Mouse (Mus musculus) neural tube, embryonic 11.5 days (tissue): ENCODE measurements around the gene Cda. TPM values are rescaled to one million over a fixed set of nuclear protein-coding genes. Genes with fewer than 3 reads are reported as not detected.
"Not testable (repeated sequence)": the region's sequence is repeated elsewhere in the genome, so short reads cannot be mapped to it uniquely, and the experiment has no call there.

Experiments
- ATAC-seq: fragments of 200-750 bp; cut with Nextera tagmentation; 2 replicates; pipeline ENCODE4 v1.8.0; 2017; ENCODE audit warnings: moderate number of reproducible peaks, mild to moderate bottlenecking, moderate TSS enrichment, moderate library complexity; ENCODE audit not compliant: insufficient read depth, low FRiP score, low TSS enrichment
- DNase-seq: peaks from one replicate; pipeline ENCODE4 v3.0.0-alpha.2; 2015; ENCODE audit warnings: low spot score
- H3K27ac ChIP-seq: fragments of 300-500 bp; sonication (generic); 2 replicates; pipeline ENCODE4 v1.5.1; 2014; ENCODE audit warnings: low read depth, mild to moderate bottlenecking, low read length
- H3K27me3 ChIP-seq: fragments of 300-500 bp; sonication (generic); 2 replicates; pipeline ENCODE4 v1.6.1; 2014; ENCODE audit warnings: mild to moderate bottlenecking, low read length, mixed read lengths; ENCODE audit not compliant: control insufficient read depth, insufficient read depth
- H3K36me3 ChIP-seq: fragments of 300-500 bp; sonication (generic); 2 replicates; pipeline ENCODE4 v1.6.1; 2014; ENCODE audit warnings: mild to moderate bottlenecking, low read length, moderate library complexity, mixed read lengths; ENCODE audit not compliant: control insufficient read depth, insufficient read depth
- H3K4me1 ChIP-seq: fragments of 300-500 bp; sonication (generic); 2 replicates; pipeline ENCODE4 v1.6.1; 2014; ENCODE audit warnings: low read length, mixed read lengths; ENCODE audit not compliant: control insufficient read depth, insufficient read depth
- H3K4me2 ChIP-seq: fragments of 300-500 bp; sonication (generic); 2 replicates; pipeline ENCODE4 v1.6.1; 2014; ENCODE audit warnings: low read depth, mild to moderate bottlenecking, moderate library complexity
- H3K4me3 ChIP-seq: fragments of 300-500 bp; sonication (generic); 2 replicates; pipeline ENCODE4 v1.5.1; 2014; ENCODE audit warnings: low read depth, low read length
- H3K9ac ChIP-seq: fragments of 300-500 bp; sonication (generic); 2 replicates; pipeline ENCODE4 v1.6.1; 2014; ENCODE audit warnings: mild to moderate bottlenecking, low read length
- H3K9me3 ChIP-seq: fragments of 300-500 bp; sonication (generic); 2 replicates; pipeline ENCODE4 v1.6.1; 2016; ENCODE audit warnings: low read length; ENCODE audit not compliant: control insufficient read depth
- WGBS: fragments of 180-500 bp; shearing (Covaris S2); extraction: QIAGEN DNeasy Blood & Tissue Kit; methylation state at CpG from one replicate; pipeline ENCODE4 v1.1.7; 2014; 5-methylcytosine and 5-hydroxymethylcytosine counted together
- polyA plus RNA-seq: library from polyadenylated mRNA; unstranded; fragments of >200 nt; fragmentation: Nextera tagmentation; extraction: Ambion mirVana; gene quantifications from 2 replicates; pipeline ENCODE4 v1.2.1, GENCODE M21; 2014

Cda gene
- polyA plus RNA-seq, 1 experiment from 2014 or later, result 3.5 TPM

DNA sequence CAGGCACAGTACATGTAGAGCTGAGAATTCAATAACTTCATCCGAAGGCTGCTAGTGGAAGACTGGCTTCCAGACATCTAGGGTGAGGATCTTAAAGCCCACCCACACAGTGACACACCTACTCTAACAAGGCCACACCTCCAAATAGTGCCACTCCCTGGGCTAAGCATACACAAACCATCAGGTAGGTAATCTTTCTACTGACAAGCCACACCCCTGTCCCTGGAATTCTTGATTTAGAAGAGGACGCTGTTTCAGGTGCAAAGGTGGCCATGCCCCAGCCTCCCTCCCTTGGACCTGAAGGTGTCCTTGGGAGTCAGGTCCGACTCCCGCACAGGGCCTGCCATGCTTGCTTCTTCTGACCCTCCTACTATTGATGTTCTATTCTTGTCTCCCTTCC, 34.7 kb downstream of the Cda start:
- H3K27ac ChIP-seq, result no peak overlapping the region

DNA sequence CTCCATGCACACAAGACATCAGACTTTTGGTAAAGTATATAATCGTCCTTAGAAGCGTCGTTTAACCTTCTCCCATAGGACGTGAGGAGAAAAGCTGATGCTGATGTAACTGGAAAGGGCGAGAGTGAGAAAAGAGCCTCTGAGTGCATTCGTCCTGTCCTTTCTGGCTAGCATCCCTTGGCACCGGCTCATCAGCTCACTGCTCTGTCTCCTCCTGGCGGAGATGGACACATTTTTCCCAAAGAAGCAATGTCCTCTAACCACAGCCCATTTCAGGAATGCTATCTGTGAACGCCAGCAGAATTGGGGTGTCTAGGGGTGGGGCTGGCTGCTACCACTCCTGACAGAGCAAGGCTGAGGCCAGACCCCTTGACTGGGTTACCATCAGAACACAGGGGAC, 36.1 kb downstream of the Cda start:
- H3K4me2 ChIP-seq, result no peak overlapping the region
- no peak overlapping the region for H3K27ac ChIP-seq
- H3K9me3 ChIP-seq, result no peaks in the 10 kb centered on the region
- no peaks in the 10 kb centered on the region for H3K36me3 ChIP-seq
- no peak overlapping the region for H3K9ac ChIP-seq
- DNase-seq (no peak), ATAC-seq (no peak)
- H3K27me3 ChIP-seq, result no peaks in the 10 kb centered on the region
- 77% methylated on average over 9 of the region's 9 CpGs for WGBS
- H3K4me3 ChIP-seq, result no peak overlapping the region
- H3K4me1 ChIP-seq, result no peaks in the 10 kb centered on the region

More for the DNA sequence above, 34.7 kb downstream of the Cda start:
- ATAC-seq, result no peak
- Histone ChIP-seq H3K9ac (no peak overlapping the region), H3K4me2 (no peak overlapping the region), H3K9me3 (no peaks in the 10 kb centered on the region), H3K4me1 (no peaks in the 10 kb centered on the region), H3K4me3 (no peak overlapping the region), H3K36me3 (no peaks in the 10 kb centered on the region), H3K27me3 (no peaks in the 10 kb centered on the region)
- 92% methylated on average over 4 of the region's 4 CpGs for WGBS
- DNase-seq, result no peak

DNA sequence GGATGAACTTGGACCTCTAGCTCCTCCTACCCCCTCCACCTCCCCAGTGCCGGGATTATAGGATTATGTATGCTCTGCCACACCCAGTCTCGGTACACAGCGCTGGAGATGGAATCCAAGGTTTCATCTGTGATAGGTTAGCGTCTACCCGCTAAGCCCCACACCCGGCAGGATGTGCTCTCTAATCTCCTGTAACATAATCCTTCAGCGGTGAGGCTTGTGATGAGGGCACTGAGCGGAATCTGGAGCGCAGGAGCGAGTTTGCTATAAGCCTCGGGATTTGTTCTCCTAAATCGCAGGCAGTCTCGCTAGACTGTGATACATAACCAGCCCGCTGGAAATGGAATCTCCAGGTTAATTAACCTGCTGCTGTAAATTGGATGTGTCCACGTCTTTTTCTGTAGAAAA, 37.5 kb downstream of the Cda start:
- H3K9me3 ChIP-seq, result no peaks in the 10 kb centered on the region

DNA sequence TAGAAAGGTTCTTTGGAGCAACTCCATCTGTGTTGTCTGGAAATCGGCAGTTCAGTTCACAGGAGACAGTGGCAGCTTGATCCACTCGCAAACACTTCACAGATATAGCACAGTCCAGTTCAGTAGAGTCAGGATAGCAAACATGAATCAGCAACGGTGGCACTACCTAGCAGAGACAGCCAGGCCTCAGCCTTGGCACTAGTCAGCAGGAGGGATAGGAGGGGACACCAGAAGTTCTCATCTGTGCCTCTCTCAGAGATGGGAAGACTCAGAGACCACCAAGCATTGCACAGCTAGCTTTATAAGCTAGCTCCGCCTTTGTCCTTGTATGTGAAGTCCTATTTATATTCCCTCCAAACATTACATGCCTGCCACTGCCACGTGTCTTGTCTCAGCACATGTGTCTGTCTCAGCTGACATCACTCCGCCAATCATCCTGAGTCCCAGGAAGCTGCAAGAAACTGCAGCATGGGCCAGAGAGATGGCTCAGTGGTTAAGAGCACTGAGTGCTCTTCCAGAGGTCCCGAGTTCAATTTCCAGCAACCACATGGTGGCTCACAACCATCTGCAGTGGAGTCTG, 39.8 kb downstream of the Cda start:
- Histone ChIP-seq H3K36me3 (no peaks in the 10 kb centered on the region), H3K4me3 (peak overlapping the region; percentile 15; the same call in 1 of the 2 replicates), H3K27me3 (no peaks in the 10 kb centered on the region), H3K4me2 (peak overlapping the region; percentile 36), H3K9ac (peak overlapping the region; percentile 24; the same call in 1 of the 2 replicates), H3K27ac (no peak overlapping the region), H3K4me1 (no peaks in the 10 kb centered on the region), H3K9me3 (no peaks in the 10 kb centered on the region)
- WGBS, result 75% methylated on average over 7 of the region's 7 CpGs
- ATAC-seq (no peak), DNase-seq (no peak)

More for the DNA sequence above, 37.5 kb downstream of the Cda start:
- DNase-seq (no peak), ATAC-seq (no peak)
- H3K27ac ChIP-seq, result no peak overlapping the region
- WGBS, result 40% methylated on average over 15 of the region's 15 CpGs
- H3K4me3 ChIP-seq, result no peak overlapping the region
- H3K9ac ChIP-seq, result no peak overlapping the region
- no peaks in the 10 kb centered on the region for H3K36me3 ChIP-seq
- H3K27me3 ChIP-seq, result no peaks in the 10 kb centered on the region
- H3K4me2 ChIP-seq, result no peak overlapping the region
- H3K4me1 ChIP-seq, result no peaks in the 10 kb centered on the region

DNA sequence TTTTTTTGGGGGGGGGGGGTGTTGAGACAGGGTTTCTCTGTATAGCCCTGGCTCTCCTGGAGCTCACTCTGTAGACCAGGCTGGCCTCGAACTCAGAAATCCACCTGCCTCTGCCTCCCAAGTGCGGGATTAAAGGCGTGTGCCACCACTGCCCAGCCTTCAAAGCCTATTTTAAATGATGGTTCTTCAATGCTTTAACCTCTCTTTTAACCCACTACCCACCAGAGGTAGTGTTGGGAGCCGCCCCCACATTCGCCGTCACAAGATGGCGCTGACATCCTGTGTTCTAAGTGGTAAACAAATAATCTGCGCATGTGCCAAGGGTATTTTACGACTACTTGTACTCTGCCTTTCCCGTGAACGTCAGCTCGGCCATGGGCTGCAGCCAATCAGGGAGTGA, 40.6 kb downstream of the Cda start:
- H3K27me3 ChIP-seq, DNase-seq, H3K9ac ChIP-seq, H3K4me2 ChIP-seq, H3K27ac ChIP-seq, H3K9me3 ChIP-seq, H3K4me1 ChIP-seq, ATAC-seq, H3K36me3 ChIP-seq, H3K4me3 ChIP-seq: not testable (repeated sequence)
- WGBS, result 66% methylated on average over 7 of the region's 12 CpGs

DNA sequence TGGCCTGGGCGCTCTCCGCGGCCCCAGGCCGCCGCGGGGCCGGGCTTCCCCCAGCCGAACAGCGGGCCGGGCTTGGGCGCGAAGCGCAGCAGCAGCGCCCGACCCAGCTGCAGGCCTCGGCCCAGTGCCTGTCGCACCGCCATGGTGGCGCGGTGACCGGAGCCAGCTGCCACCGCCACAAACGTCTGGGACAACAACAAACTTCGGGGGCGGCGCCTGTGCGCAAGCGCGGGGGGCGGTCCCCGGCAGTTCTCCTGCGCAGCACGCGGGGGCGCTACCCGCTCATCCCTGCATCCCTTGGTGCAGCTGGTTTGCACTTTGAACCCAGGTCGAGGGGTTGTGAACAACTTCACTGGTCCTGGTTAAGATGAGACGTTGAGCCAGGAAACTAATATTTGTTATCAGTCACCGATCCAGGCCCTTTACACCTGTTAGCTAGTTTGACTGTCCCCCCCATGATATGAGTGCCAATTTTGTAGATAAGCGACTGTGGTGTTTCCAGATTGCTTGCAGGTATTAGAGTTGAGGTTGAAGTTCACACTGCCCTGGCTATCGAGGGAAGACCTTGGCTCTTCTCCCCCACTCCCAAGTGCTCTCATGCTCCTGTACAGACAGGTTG, 41.6 kb downstream of the Cda start, which contains the start of gene Pink1:
TSS of gene Pink1 (minus strand) at position 231 of the 619 bp plus-strand sequence.
- Histone ChIP-seq H3K27me3 (no peaks in the 10 kb centered on the region), H3K9me3 (no peaks in the 10 kb centered on the region), H3K4me3 (peak within 1 kb of the TSS; percentile 85), H3K27ac (peak within 1 kb of the TSS; percentile 95), H3K4me2 (peak within 1 kb of the TSS; percentile 75), H3K4me1 (no peaks in the 10 kb centered on the region), H3K9ac (peak within 1 kb of the TSS; percentile 90), H3K36me3 (no peaks in the 10 kb centered on the region)
- peak; percentile 91 for DNase-seq
- 4% methylated on average over 41 of the region's 41 CpGs for WGBS
- peak; percentile 75 for ATAC-seq

DNA sequence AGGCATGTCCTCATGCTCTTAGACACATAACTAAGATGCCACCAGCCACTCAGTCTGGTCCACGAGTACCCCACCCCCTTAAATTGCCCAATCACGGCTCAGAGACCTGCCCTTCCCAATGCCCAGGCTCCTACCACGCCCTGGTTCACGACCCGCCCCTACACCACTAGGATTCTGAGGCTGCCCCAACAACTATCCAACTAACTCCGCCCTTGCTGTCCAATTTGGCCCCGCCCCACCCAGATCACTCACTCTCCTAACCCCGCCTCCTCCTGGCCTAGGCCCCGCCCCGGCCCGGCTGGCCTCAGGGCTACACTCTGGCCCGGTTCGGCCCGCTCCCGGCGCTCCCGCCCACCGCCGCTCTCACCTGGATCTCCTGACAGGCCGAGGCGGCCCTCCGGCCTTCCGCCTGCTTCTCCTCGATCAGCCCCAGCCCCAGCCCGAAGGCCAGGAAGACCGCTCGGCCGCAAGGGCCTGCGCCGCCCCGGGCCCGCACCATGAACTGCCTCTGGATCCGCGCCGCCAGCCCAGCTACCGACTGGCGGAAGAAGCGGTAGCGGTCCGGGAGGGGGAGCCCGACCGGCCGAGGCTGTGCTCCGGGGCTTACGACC, 42.2 kb downstream of the Cda start:
- H3K36me3 ChIP-seq, result no peaks in the 10 kb centered on the region
- H3K4me2 ChIP-seq, result peak overlapping the region; percentile 75
- ATAC-seq, result peak; percentile 86
- DNase-seq, result peak; percentile 90
- H3K27me3 ChIP-seq, result no peaks in the 10 kb centered on the region
- H3K27ac ChIP-seq, result peak overlapping the region; percentile 95
- H3K9ac ChIP-seq, result peak overlapping the region; percentile 90
- H3K4me3 ChIP-seq, result peak overlapping the region; percentile 85
- no peaks in the 10 kb centered on the region for H3K9me3 ChIP-seq
- no peaks in the 10 kb centered on the region for H3K4me1 ChIP-seq
- 1% methylated on average over 32 of the region's 45 CpGs for WGBS

DNA sequence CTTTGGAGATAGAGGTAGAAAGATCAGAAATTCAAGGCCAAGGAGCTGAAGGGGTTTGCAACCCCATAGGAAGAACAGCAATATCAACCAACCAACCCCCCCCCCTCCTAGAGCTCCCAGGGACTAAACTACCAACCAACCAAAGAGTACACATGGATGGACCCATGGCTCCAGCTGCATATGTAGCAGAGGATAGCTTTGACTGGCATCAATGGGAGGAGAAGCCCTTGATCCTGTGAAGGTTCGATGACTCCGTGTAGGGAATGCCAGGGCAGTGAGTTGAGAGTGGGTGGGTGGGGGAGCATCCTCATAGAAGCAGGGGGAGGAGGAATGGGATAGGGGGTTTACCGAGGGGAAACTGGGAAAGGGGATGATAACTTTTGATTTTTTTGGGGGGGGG, 43.3 kb downstream of the Cda start:
- ATAC-seq (no peak), DNase-seq (no peak)
- WGBS, result 86% methylated on average over 3 of the region's 3 CpGs
- Histone ChIP-seq H3K9ac (no peak overlapping the region), H3K27ac (no peak overlapping the region), H3K27me3 (no peaks in the 10 kb centered on the region), H3K36me3 (no peaks in the 10 kb centered on the region), H3K4me3 (no peak overlapping the region), H3K4me2 (no peak overlapping the region), H3K4me1 (no peaks in the 10 kb centered on the region), H3K9me3 (no peaks in the 10 kb centered on the region)

DNA sequence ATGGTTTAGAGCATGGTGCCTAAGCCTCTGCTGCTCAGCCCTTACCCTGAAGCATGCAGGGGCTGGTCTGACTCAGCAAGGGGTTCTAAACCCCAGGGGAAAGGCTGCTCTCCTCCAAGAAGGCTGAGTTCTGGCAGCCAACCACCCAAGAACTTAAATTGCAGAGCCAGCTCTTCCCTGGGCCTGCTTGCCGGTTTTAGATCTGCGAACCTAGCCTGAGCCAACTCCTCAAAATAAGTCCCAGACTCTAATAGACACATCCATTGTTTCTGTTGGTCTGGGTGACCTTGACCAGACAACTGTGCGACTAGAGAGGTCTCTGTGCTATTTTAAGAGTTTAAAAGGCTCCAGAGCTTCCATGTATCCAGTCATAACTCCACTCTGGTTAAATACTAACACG, 44.0 kb downstream of the Cda start:
- H3K27me3 ChIP-seq, result no peaks in the 10 kb centered on the region
- DNase-seq, result no peak
- no peak overlapping the region for H3K4me2 ChIP-seq
- 72% methylated on average over 4 of the region's 4 CpGs for WGBS
- no peaks in the 10 kb centered on the region for H3K4me1 ChIP-seq
- H3K9ac ChIP-seq, result no peak overlapping the region
- no peaks in the 10 kb centered on the region for H3K36me3 ChIP-seq
- no peak overlapping the region for H3K4me3 ChIP-seq
- H3K9me3 ChIP-seq, result no peaks in the 10 kb centered on the region
- no peak overlapping the region for H3K27ac ChIP-seq
- ATAC-seq, result no peak
